Mouse (Mus musculus) macrophage (primary cell): ENCODE results near the gene Dpagt1. TPM values are rescaled to one million over a fixed set of nuclear protein-coding genes. Genes with fewer than 3 reads are reported as not detected.
"Not testable (repeated sequence)": the region's sequence is repeated elsewhere in the genome, so short reads cannot be mapped to it uniquely, and the experiment has no call there.

Source experiments
- H3K27ac ChIP-seq: fragments of 350-480 bp; formaldehyde crosslinking; 2 replicates; pipeline ENCODE4 v1.9.0; 2021
- H3K36me3 ChIP-seq: fragments of 350-480 bp; formaldehyde crosslinking; 2 replicates; pipeline ENCODE4 v1.9.0; 2021; ENCODE audit errors: inconsistent target
- H3K4me3 ChIP-seq: fragments of 350-480 bp; formaldehyde crosslinking; 2 replicates; pipeline ENCODE4 v1.9.0; 2021; ENCODE audit errors: inconsistent target
- H3K79me2 ChIP-seq: fragments of 350-480 bp; formaldehyde crosslinking; 2 replicates; pipeline ENCODE4 v1.9.0; 2021; ENCODE audit errors: inconsistent target
- WGBS: methylation state at CpG from one replicate; pipeline ENCODE4 v1.1.7; 2026; ENCODE audit warnings: inconsistent platforms; ENCODE audit not compliant: missing documents; 5-methylcytosine and 5-hydroxymethylcytosine counted together
- polyA plus RNA-seq: library from polyadenylated mRNA; stranded (reverse); fragments of 250-400 nt; gene quantifications from 3 replicates; pipeline ENCODE4 v1.2.4, GENCODE M21; 2018; ENCODE audit warnings: inconsistent platforms

The Dpagt1 gene
- polyA plus RNA-seq, 1 experiment from 2014 or later = 40.7 TPM

GRCm38 (mm10) chr9:44325032-44325767 lies 619 bp upstream of the Dpagt1 start:
- H3K79me2 ChIP-seq = peaks cover 21% of the 10 kb centered on the region
- H3K4me3 ChIP-seq, H3K27ac ChIP-seq, H3K36me3 ChIP-seq: not testable (repeated sequence)
- 62% methylated on average over 4 of the region's 8 CpGs for WGBS

- Histone ChIP-seq H3K79me2 (peaks cover 21% of the 10 kb centered on the region), H3K36me3 (peaks cover 5% of the 10 kb centered on the region; the same call in 1 of the 2 replicates), H3K27ac (peak overlapping the region; percentile 80), H3K4me3 (peak overlapping the region; percentile 76)
- whole genome bisulfite sequencing = 1% methylated on average over 38 of the region's 38 CpGs
Observed at GRCm38 (mm10) chr9:44326371-44327063, 698 bp downstream of the Dpagt1 start.

- 3% methylated on average over 20 of the region's 22 CpGs for WGBS
- peaks cover 10% of the 10 kb centered on the region; the same call in 1 of the 2 replicates for H3K36me3 ChIP-seq
Observed at GRCm38 (mm10) chr9:44327064-44327711, 1.4 kb downstream of the Dpagt1 start.

GRCm38 (mm10) chr9:44327926-44328325 lies 2.1 kb downstream of the Dpagt1 start:
- no peak overlapping the region for H3K27ac ChIP-seq
- peaks cover 17% of the 10 kb centered on the region for H3K36me3 ChIP-seq
- peak overlapping the region; percentile 76 for H3K4me3 ChIP-seq
- H3K79me2 ChIP-seq = peaks cover 21% of the 10 kb centered on the region
- WGBS = 91% methylated on average over 5 of the region's 5 CpGs

More at GRCm38 (mm10) chr9:44327064-44327711, 1.4 kb downstream of the Dpagt1 start:
- H3K27ac ChIP-seq = peak overlapping the region; percentile 80
- peak overlapping the region; percentile 76 for H3K4me3 ChIP-seq
- peaks cover 21% of the 10 kb centered on the region for H3K79me2 ChIP-seq

DNA sequence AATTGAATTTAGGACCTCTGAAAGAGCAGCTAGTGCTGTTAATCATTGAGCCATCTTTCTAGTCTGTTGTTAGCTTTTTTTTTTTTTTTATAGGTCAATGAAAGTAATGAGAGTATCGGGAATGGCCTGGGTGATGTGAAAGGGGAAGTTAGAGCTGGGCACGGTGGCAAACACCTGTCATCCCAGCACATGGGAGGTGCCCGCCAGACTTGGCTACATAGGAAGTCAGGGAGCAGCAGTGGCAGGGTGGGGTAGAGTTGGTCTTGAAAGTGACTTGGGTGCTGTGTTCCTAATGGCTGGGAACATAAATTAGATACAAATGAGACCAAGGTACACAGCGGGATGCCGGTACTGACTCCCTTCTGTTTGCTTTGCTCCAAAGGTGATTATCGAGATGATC lies 4.9 kb downstream of the Dpagt1 start:
- H3K36me3 ChIP-seq = peaks cover 21% of the 10 kb centered on the region

DNA sequence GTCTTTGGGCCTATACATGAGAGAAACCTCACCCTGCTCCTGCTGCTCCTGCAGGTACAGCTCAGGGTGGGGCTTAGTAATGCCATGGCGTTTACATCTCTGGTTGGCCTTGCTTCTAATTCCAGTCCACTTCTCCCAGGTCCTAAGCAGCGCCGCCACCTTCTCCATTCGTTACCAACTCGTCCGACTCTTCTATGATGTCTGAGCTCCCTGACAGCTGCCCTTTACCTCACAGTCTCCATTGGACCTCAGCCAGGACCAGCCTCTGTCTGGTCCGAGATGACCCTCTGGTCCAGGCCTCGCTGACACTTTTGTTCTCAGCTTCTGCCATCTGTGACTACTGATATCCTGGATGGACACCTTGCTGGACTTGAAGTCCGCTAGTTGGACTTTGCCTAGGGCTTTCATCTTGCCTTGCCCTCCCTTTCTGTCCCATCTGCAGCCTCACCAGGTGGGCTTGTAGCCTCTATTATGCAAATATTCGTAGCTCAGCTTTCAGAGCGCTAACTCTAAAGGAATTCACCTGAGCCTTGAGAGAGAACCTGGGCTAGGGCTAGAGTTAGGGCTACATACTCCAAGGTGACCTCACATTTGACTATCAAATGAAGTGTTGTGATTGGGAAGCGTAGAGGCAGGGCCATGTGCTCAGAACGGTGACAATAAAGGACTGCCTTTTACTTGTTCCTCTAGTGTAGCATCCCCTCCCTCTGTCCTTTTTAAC lies 7.3 kb downstream of the Dpagt1 start:
- Histone ChIP-seq H3K79me2 (peaks cover 37% of the 10 kb centered on the region), H3K36me3 (peaks cover 21% of the 10 kb centered on the region), H3K27ac (no peak overlapping the region), H3K4me3 (no peak overlapping the region)
- 98% methylated on average over 13 of the region's 13 CpGs for WGBS

More for the DNA sequence above, 4.9 kb downstream of the Dpagt1 start:
- Histone ChIP-seq H3K79me2 (peaks cover 25% of the 10 kb centered on the region), H3K4me3 (no peak overlapping the region), H3K27ac (no peak overlapping the region)
- WGBS = 70% methylated on average over 6 of the region's 6 CpGs

GRCm38 (mm10) chr9:44334396-44335330 lies 8.8 kb downstream of the Dpagt1 start, which contains the start of gene H2afx:
H2afx (plus strand) TSS chr9:44334694.
- Histone ChIP-seq H3K36me3 (peaks cover 19% of the 10 kb centered on the region), H3K27ac (peak within 1 kb of the TSS; percentile 61), H3K4me3 (peak within 1 kb of the TSS; percentile 78), H3K79me2 (peaks cover 29% of the 10 kb centered on the region)
- under 1% methylated on average over 84 of the region's 91 CpGs for WGBS

DNA sequence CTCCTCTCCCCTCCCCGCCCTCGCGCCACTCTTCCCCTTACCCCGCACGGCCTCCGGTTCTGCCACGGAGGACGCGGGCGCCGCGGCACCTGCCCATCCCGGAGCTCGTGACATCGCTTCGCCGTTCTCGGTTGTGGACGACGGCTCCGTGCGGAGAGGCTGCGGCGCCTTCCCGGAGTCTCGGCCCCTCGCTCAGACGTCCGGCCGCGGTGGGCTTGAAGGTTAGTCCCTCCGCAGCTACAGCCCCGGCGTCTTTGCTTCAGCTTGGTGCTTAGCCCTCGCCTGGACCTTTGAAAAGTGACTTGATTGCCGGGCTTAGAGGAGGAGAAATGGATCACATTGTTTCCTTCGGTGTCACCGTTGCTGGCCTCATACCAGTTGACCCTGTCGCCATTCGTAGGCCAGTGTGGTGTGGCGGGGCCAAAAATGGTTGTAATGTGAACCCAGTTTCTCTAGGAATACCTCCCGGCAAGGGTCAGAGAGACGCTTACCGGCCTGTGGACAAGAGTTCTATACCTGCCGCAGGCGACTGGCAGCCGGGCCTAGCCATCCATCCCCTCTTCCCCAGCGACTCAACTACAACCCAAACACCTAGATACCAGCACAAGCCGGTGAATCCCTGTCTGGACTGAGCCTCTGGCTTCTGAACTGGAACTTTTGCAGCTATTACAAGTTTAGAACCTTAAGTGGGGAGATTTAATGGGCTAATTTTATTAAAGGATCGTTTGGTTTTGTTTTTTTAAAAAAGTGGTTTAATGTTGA lies 9.7 kb downstream of the Dpagt1 start:
- WGBS = 0% methylated on average over 50 of the region's 50 CpGs
- H3K79me2 ChIP-seq = peaks cover 33% of the 10 kb centered on the region
- peaks cover 18% of the 10 kb centered on the region for H3K36me3 ChIP-seq
- peak overlapping the region; percentile 61 for H3K27ac ChIP-seq
- H3K4me3 ChIP-seq = peak overlapping the region; percentile 78

- 0% methylated on average over 5 of the region's 5 CpGs for WGBS
Observed at GRCm38 (mm10) chr9:44336093-44336406, 10.2 kb downstream of the Dpagt1 start.

DNA sequence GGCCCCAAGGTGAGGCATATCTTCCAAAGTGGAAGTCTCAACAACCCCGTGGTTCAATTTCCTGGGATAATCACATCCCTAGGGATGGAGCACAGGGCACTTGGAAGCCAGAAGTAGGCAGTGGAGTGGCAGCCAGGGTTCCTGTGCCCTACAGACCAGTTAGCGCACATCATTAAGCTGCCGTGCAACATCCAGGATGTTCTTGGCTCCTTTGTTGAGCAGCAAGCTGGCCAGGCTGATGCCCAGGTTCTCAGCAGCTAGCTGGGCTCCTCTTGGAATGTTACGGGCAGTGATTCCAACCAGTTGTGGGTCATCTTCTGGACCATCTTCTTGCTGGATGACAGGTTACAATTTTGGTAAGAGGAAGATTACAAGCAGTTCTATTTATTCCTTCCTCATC lies 10.7 kb downstream of the Dpagt1 start:
- H3K27ac ChIP-seq = not testable (repeated sequence)
- WGBS = 58% methylated on average over 4 of the region's 4 CpGs
- Histone ChIP-seq H3K79me2 (peaks cover 43% of the 10 kb centered on the region), H3K36me3 (peaks cover 17% of the 10 kb centered on the region), H3K4me3 (peak overlapping the region; percentile 78)

More at GRCm38 (mm10) chr9:44336093-44336406, 10.2 kb downstream of the Dpagt1 start:
- peak overlapping the region; percentile 61 for H3K27ac ChIP-seq
- H3K4me3 ChIP-seq = peak overlapping the region; percentile 78
- H3K36me3 ChIP-seq = peaks cover 18% of the 10 kb centered on the region
- peaks cover 39% of the 10 kb centered on the region for H3K79me2 ChIP-seq

DNA sequence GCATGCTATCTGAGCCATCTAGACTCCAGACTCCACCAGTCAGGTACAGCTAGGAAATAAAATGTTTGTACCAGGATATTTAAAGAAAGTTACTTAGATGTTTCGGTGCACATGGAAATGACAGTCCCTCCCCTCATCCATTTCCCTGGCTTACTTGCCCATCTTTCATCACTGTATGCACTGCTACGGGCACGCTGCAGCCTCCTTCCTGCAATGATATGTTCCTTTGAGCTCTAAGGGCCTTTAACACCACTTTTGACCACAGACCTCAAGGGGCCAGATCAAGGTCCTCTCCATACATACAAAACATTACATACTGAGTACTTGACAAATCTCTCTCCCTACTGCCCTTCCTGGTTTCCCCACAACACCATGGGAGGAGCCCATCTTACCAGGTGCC lies 11.1 kb downstream of the Dpagt1 start:
- peak overlapping the region; percentile 78 for H3K4me3 ChIP-seq
- H3K36me3 ChIP-seq = peaks cover 12% of the 10 kb centered on the region
- WGBS = 72% methylated on average over 3 of the region's 3 CpGs
- peaks cover 48% of the 10 kb centered on the region for H3K79me2 ChIP-seq
- no peak overlapping the region for H3K27ac ChIP-seq

DNA sequence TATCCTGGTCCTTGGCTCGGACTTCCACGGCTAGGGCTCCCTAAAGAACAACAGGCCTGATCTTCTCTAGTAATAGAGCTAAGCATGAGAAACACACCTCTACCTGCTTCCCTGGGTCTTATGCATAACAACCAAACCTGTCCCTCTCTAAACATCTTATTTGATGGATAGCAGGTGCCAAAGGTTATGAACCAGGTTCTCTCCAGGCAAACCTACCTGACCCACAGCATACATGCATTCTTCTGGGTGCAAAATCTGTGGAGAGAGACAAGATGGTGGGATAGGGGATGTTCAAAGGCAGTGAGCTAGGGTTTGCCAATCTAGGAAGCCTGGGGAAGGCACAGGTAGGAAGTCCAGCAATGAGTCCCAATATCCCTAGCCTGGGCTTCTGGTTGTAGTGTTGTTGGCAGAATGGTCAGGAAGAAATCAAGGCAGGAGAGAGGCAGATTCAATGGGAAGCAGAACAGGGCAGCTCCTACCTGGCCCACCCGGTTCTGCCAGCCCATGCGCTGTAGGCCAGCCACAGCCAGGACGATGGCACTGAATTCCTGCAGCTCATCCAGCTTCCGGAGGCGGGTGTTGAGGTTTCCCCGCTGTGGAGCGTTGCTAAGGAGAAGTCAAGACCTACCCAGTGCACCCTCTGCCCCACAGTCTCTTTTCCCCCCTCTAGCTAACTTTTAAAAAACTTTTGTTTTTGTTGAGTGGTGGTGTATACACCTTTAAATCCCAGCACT lies 11.8 kb downstream of the Dpagt1 start:
- WGBS = 90% methylated on average over 9 of the region's 9 CpGs
- Histone ChIP-seq H3K27ac (no peak overlapping the region), H3K79me2 (peaks cover 54% of the 10 kb centered on the region), H3K36me3 (peaks cover 8% of the 10 kb centered on the region), H3K4me3 (no peak overlapping the region)
